Mouse (Mus musculus) midbrain, embryonic 11.5 days (tissue): ENCODE measurements around the gene Eddm3b. TPM values are rescaled to one million over a fixed set of nuclear protein-coding genes. Genes with fewer than 3 reads are reported as not detected.

Experiments
- ATAC-seq: fragments of 200-750 bp; cut with Nextera tagmentation; 2 replicates; pipeline ENCODE4 v1.8.0; 2017; ENCODE audit warnings: moderate TSS enrichment, moderate library complexity; ENCODE audit not compliant: low FRiP score
- DNase-seq: peaks from one replicate; pipeline ENCODE4 v3.0.0; 2015; ENCODE audit warnings: low spot score; ENCODE audit errors: missing footprints
- H3K27ac ChIP-seq: fragments of 300-500 bp; sonication (generic); 2 replicates; pipeline ENCODE4 v1.5.1; 2014; ENCODE audit warnings: low read depth, low read length
- H3K27me3 ChIP-seq: fragments of 300-500 bp; sonication (generic); 2 replicates; pipeline ENCODE4 v1.6.1; 2014; ENCODE audit warnings: mild to moderate bottlenecking, low read length, moderate library complexity, mixed read lengths; ENCODE audit not compliant: control insufficient read depth, insufficient read depth
- H3K36me3 ChIP-seq: fragments of 300-500 bp; sonication (generic); 2 replicates; pipeline ENCODE4 v1.6.1; 2014; ENCODE audit warnings: mild to moderate bottlenecking, low read length, moderate library complexity, mixed read lengths; ENCODE audit not compliant: control insufficient read depth, insufficient read depth
- H3K4me1 ChIP-seq: fragments of 300-500 bp; sonication (generic); 2 replicates; pipeline ENCODE4 v1.6.1; 2014; ENCODE audit warnings: low read length; ENCODE audit not compliant: control insufficient read depth, insufficient read depth
- H3K4me2 ChIP-seq: fragments of 300-500 bp; sonication (generic); 2 replicates; pipeline ENCODE4 v1.6.1; 2014; ENCODE audit warnings: mild to moderate bottlenecking, moderate library complexity
- H3K4me3 ChIP-seq: fragments of 300-500 bp; sonication (generic); 2 replicates; pipeline ENCODE4 v1.5.1; 2014; ENCODE audit warnings: low read depth, low read length
- H3K9ac ChIP-seq: fragments of 300-500 bp; sonication (generic); 2 replicates; pipeline ENCODE4 v1.6.1; 2014; ENCODE audit warnings: low read length
- H3K9me3 ChIP-seq: fragments of 300-500 bp; sonication (generic); 2 replicates; pipeline ENCODE4 v1.6.1; 2016; ENCODE audit warnings: low read length; ENCODE audit not compliant: control insufficient read depth
- WGBS: fragments of 180-500 bp; shearing (Covaris S2); extraction: QIAGEN DNeasy Blood & Tissue Kit; methylation state at CpG from one replicate; pipeline ENCODE4 v1.1.7; 2014; 5-methylcytosine and 5-hydroxymethylcytosine counted together
- polyA plus RNA-seq: library from polyadenylated mRNA; unstranded; fragments of >200 nt; fragmentation: Nextera tagmentation; extraction: Ambion mirVana; gene quantifications from 2 replicates; pipeline ENCODE4 v1.2.1, GENCODE M21; 2014

Eddm3b gene
- polyA plus RNA-seq, 1 experiment from 2014 or later: not detected

- Histone ChIP-seq H3K36me3 (no peaks in the 10 kb centered on the region), H3K4me1 (no peaks in the 10 kb centered on the region), H3K4me2 (no peak overlapping the region), H3K4me3 (no peak overlapping the region), H3K27me3 (no peaks in the 10 kb centered on the region), H3K9ac (no peak overlapping the region), H3K9me3 (no peaks in the 10 kb centered on the region; the same call in 1 of the 2 replicates), H3K27ac (no peak overlapping the region)
- no peak for ATAC-seq
- no peak for DNase-seq
These were observed 7.7 kb upstream of the Eddm3b start for GRCm38 (mm10) chr14:51106449-51106967.

GRCm38 (mm10) chr14:51111966-51112365 lies 2.3 kb upstream of the Eddm3b start:
- H3K27me3 ChIP-seq: no peaks in the 10 kb centered on the region
- ATAC-seq: no peak
- no peaks in the 10 kb centered on the region for H3K4me1 ChIP-seq
- 76% methylated on average over 3 of the region's 3 CpGs for WGBS
- DNase-seq: no peak
- no peak overlapping the region for H3K4me2 ChIP-seq
- H3K9me3 ChIP-seq: no peaks in the 10 kb centered on the region; the same call in 1 of the 2 replicates
- H3K9ac ChIP-seq: no peak overlapping the region
- H3K27ac ChIP-seq: no peak overlapping the region
- no peak overlapping the region for H3K4me3 ChIP-seq
- no peaks in the 10 kb centered on the region for H3K36me3 ChIP-seq

GRCm38 (mm10) chr14:51113476-51113875 lies 750 bp upstream of the Eddm3b start:
- H3K4me2 ChIP-seq: 0 out of 2 replicates have a peak overlapping the region, but pooled peaks have one; percentile 3
- H3K9ac ChIP-seq: no peak overlapping the region
- no peaks in the 10 kb centered on the region for H3K36me3 ChIP-seq
- H3K27ac ChIP-seq: no peak overlapping the region
- DNase-seq (no peak), ATAC-seq (no peak)
- WGBS: 24% methylated on average over 9 of the region's 9 CpGs
- no peak overlapping the region for H3K4me3 ChIP-seq
- no peaks in the 10 kb centered on the region for H3K4me1 ChIP-seq
- no peaks in the 10 kb centered on the region for H3K27me3 ChIP-seq
- H3K9me3 ChIP-seq: no peaks in the 10 kb centered on the region; the same call in 1 of the 2 replicates

- DNase-seq (no peak), ATAC-seq (no peak)
- H3K4me1 ChIP-seq: no peaks in the 10 kb centered on the region
- no peak overlapping the region for H3K27ac ChIP-seq
- no peak overlapping the region for H3K4me2 ChIP-seq
- H3K36me3 ChIP-seq: no peaks in the 10 kb centered on the region
- H3K4me3 ChIP-seq: no peak overlapping the region
- no peak overlapping the region for H3K9ac ChIP-seq
- no peaks in the 10 kb centered on the region for H3K9me3 ChIP-seq
- WGBS: 89% methylated on average over 6 of the region's 6 CpGs
- H3K27me3 ChIP-seq: no peaks in the 10 kb centered on the region
These were observed 11.5 kb downstream of the Eddm3b start for GRCm38 (mm10) chr14:51125684-51126083.

GRCm38 (mm10) chr14:51127648-51128258 lies 13.5 kb downstream of the Eddm3b start:
- H3K4me2 ChIP-seq: no peak overlapping the region
- no peaks in the 10 kb centered on the region for H3K9me3 ChIP-seq
- H3K27ac ChIP-seq: no peak overlapping the region
- H3K9ac ChIP-seq: no peak overlapping the region
- no peak overlapping the region for H3K4me3 ChIP-seq
- H3K36me3 ChIP-seq: no peaks in the 10 kb centered on the region
- WGBS: 83% methylated on average over 2 of the region's 2 CpGs
- ATAC-seq (0 out of 2 replicates have a peak, but pooled peaks have one; percentile 24), DNase-seq (no peak)
- H3K27me3 ChIP-seq: no peaks in the 10 kb centered on the region
- no peaks in the 10 kb centered on the region for H3K4me1 ChIP-seq

GRCm38 (mm10) chr14:51128775-51129623 lies 14.8 kb downstream of the Eddm3b start:
- H3K9ac ChIP-seq: no peak overlapping the region
- no peaks in the 10 kb centered on the region for H3K4me1 ChIP-seq
- no peak overlapping the region for H3K27ac ChIP-seq
- H3K36me3 ChIP-seq: no peaks in the 10 kb centered on the region
- no peak for DNase-seq
- no peak for ATAC-seq
- H3K9me3 ChIP-seq: no peaks in the 10 kb centered on the region
- 81% methylated on average over 9 of the region's 9 CpGs for WGBS
- no peak overlapping the region for H3K4me3 ChIP-seq
- no peak overlapping the region for H3K4me2 ChIP-seq
- no peaks in the 10 kb centered on the region for H3K27me3 ChIP-seq

- Histone ChIP-seq H3K9ac (no peak overlapping the region), H3K9me3 (no peaks in the 10 kb centered on the region), H3K27me3 (no peaks in the 10 kb centered on the region), H3K4me2 (no peak overlapping the region), H3K4me3 (no peak overlapping the region), H3K36me3 (no peaks in the 10 kb centered on the region), H3K4me1 (no peaks in the 10 kb centered on the region), H3K27ac (no peak overlapping the region)
- WGBS: 75% methylated on average over 4 of the region's 4 CpGs
- ATAC-seq (no peak), DNase-seq (no peak)
These were observed 15.4 kb downstream of the Eddm3b start for GRCm38 (mm10) chr14:51129624-51129975.

GRCm38 (mm10) chr14:51130315-51130940 lies 16.2 kb downstream of the Eddm3b start:
- DNase-seq (no peak), ATAC-seq (no peak)
- no peak overlapping the region for H3K27ac ChIP-seq
- no peak overlapping the region for H3K9ac ChIP-seq
- no peaks in the 10 kb centered on the region for H3K27me3 ChIP-seq
- no peaks in the 10 kb centered on the region for H3K9me3 ChIP-seq
- no peaks in the 10 kb centered on the region for H3K4me1 ChIP-seq
- H3K36me3 ChIP-seq: no peaks in the 10 kb centered on the region
- WGBS: 90% methylated on average over 9 of the region's 9 CpGs
- no peak overlapping the region for H3K4me3 ChIP-seq
- no peak overlapping the region for H3K4me2 ChIP-seq
